Mouse (Mus musculus) forebrain, embryonic 13.5 days (tissue): ENCODE measurements around the gene Aspg. TPM values are rescaled to one million over a fixed set of nuclear protein-coding genes. Genes with fewer than 3 reads are reported as not detected.

Experiments used
- ATAC-seq: fragments of 200-750 bp; cut with Nextera tagmentation; 2 replicates; pipeline ENCODE4 v1.8.0; 2017
- H3K27ac ChIP-seq: fragments of 300-500 bp; sonication (generic); 2 replicates; pipeline ENCODE4 v1.5.1; 2015; ENCODE audit warnings: inconsistent platforms, mild to moderate bottlenecking, moderate library complexity
- H3K27me3 ChIP-seq: fragments of 300-500 bp; sonication (generic); 2 replicates; pipeline ENCODE4 v1.6.1; 2015; ENCODE audit warnings: mild to moderate bottlenecking, inconsistent platforms
- H3K36me3 ChIP-seq: fragments of 300-500 bp; sonication (generic); 2 replicates; pipeline ENCODE4 v1.6.1; 2015; ENCODE audit warnings: mild to moderate bottlenecking, inconsistent platforms; ENCODE audit not compliant: poor library complexity, severe bottlenecking
- H3K4me1 ChIP-seq: fragments of 300-500 bp; sonication (generic); 2 replicates; pipeline ENCODE4 v1.6.1; 2015; ENCODE audit warnings: inconsistent platforms
- H3K4me2 ChIP-seq: fragments of 300-500 bp; sonication (generic); 2 replicates; pipeline ENCODE4 v1.6.1; 2015; ENCODE audit warnings: inconsistent platforms, mild to moderate bottlenecking, moderate library complexity
- H3K4me3 ChIP-seq: fragments of 300-500 bp; sonication (generic); 2 replicates; pipeline ENCODE4 v1.5.1; 2015; ENCODE audit warnings: mild to moderate bottlenecking, inconsistent platforms
- H3K9ac ChIP-seq: fragments of 300-500 bp; sonication (generic); 2 replicates; pipeline ENCODE4 v1.6.1; 2015; ENCODE audit warnings: mild to moderate bottlenecking, inconsistent platforms
- H3K9me3 ChIP-seq: fragments of 300-500 bp; sonication (generic); replicated peaks from 2 replicates; pipeline ENCODE4 v1.6.1; 2016; ENCODE audit warnings: inconsistent platforms
- WGBS: fragments of 180-500 bp; shearing (Covaris S2); methylation state at CpG from one replicate; pipeline ENCODE4 v1.1.7; 2015; 5-methylcytosine and 5-hydroxymethylcytosine counted together
- polyA plus RNA-seq: library from polyadenylated mRNA; unstranded; fragments of >200 nt; fragmentation: Nextera tagmentation; extraction: Ambion mirVana; gene quantifications from 2 replicates; pipeline ENCODE4 v1.2.1, GENCODE M21; 2015

Gene Aspg
- polyA plus RNA-seq, 1 experiment from 2014 or later, result 0.15 TPM

GRCm38 (mm10) chr12:112155218-112156051 is 49.0 kb downstream of the Aspg start:
- ATAC-seq, result no peak
- H3K4me1 ChIP-seq, result peaks cover 78% of the 10 kb centered on the region
- H3K9ac ChIP-seq, result peak overlapping the region; percentile 43; the same call in 1 of the 2 replicates
- WGBS, result 39% methylated on average over 16 of the region's 16 CpGs
- H3K9me3 ChIP-seq, result no peaks in the 10 kb centered on the region
- no peak overlapping the region for H3K4me3 ChIP-seq
- H3K4me2 ChIP-seq, result peak overlapping the region; percentile 28
- H3K27ac ChIP-seq, result peak overlapping the region; percentile 77
- peaks cover 58% of the 10 kb centered on the region for H3K36me3 ChIP-seq
- no peaks in the 10 kb centered on the region for H3K27me3 ChIP-seq

- no peaks in the 10 kb centered on the region for H3K27me3 ChIP-seq
- no peak for ATAC-seq
- H3K9me3 ChIP-seq, result no peaks in the 10 kb centered on the region
- peaks cover 74% of the 10 kb centered on the region for H3K4me1 ChIP-seq
- no peak overlapping the region for H3K4me2 ChIP-seq
- peaks cover 64% of the 10 kb centered on the region for H3K36me3 ChIP-seq
- no peak overlapping the region for H3K4me3 ChIP-seq
- peak overlapping the region; percentile 19; the same call in 1 of the 2 replicates for H3K9ac ChIP-seq
- H3K27ac ChIP-seq, result 0 out of 2 replicates have a peak overlapping the region, but pooled peaks have one; percentile 49
- 39% methylated on average over 6 of the region's 6 CpGs for WGBS
Measured at GRCm38 (mm10) chr12:112156804-112157203, 50.3 kb downstream of the Aspg start.

- no peak for ATAC-seq
- H3K4me3 ChIP-seq, result no peak overlapping the region
- H3K9me3 ChIP-seq, result no peaks in the 10 kb centered on the region
- no peak overlapping the region for H3K27ac ChIP-seq
- no peak overlapping the region for H3K9ac ChIP-seq
- WGBS, result 67% methylated on average over 8 of the region's 8 CpGs
- H3K36me3 ChIP-seq, result peaks cover 66% of the 10 kb centered on the region
- peaks cover 75% of the 10 kb centered on the region for H3K4me1 ChIP-seq
- H3K27me3 ChIP-seq, result no peaks in the 10 kb centered on the region
- H3K4me2 ChIP-seq, result no peak overlapping the region
Measured at GRCm38 (mm10) chr12:112158246-112158645, 51.8 kb downstream of the Aspg start.

- no peak for ATAC-seq
- H3K4me1 ChIP-seq, result peaks cover 75% of the 10 kb centered on the region
- H3K9ac ChIP-seq, result no peak overlapping the region
- no peak overlapping the region for H3K4me3 ChIP-seq
- no peak overlapping the region for H3K27ac ChIP-seq
- peaks cover 71% of the 10 kb centered on the region for H3K36me3 ChIP-seq
- H3K27me3 ChIP-seq, result no peaks in the 10 kb centered on the region
- no peak overlapping the region for H3K4me2 ChIP-seq
- no peaks in the 10 kb centered on the region for H3K9me3 ChIP-seq
Measured at GRCm38 (mm10) chr12:112158784-112159183, 52.3 kb downstream of the Aspg start.

- Histone ChIP-seq H3K36me3 (peaks cover 83% of the 10 kb centered on the region), H3K27me3 (no peaks in the 10 kb centered on the region), H3K9me3 (no peaks in the 10 kb centered on the region), H3K4me3 (no peak overlapping the region), H3K4me2 (no peak overlapping the region), H3K27ac (peak overlapping the region; percentile 80), H3K9ac (peak overlapping the region; percentile 47; the same call in 1 of the 2 replicates), H3K4me1 (peaks cover 63% of the 10 kb centered on the region)
- ATAC-seq, result peak; percentile 52; the same call in 1 of the 2 replicates
- WGBS, result 11% methylated on average over 16 of the region's 16 CpGs
Measured at GRCm38 (mm10) chr12:112163981-112164839, 57.7 kb downstream of the Aspg start.

- 0 out of 2 replicates have a peak, but pooled peaks have one; percentile 21 for ATAC-seq
- 71% methylated on average over 6 of the region's 6 CpGs for WGBS
- Histone ChIP-seq H3K4me3 (no peak overlapping the region), H3K4me1 (peaks cover 69% of the 10 kb centered on the region), H3K27me3 (no peaks in the 10 kb centered on the region), H3K36me3 (peaks cover 83% of the 10 kb centered on the region), H3K9ac (no peak overlapping the region), H3K4me2 (no peak overlapping the region), H3K9me3 (no peaks in the 10 kb centered on the region), H3K27ac (peak overlapping the region; percentile 80)
Measured at GRCm38 (mm10) chr12:112164840-112165219, 58.4 kb downstream of the Aspg start.

- Histone ChIP-seq H3K4me2 (no peak overlapping the region), H3K9ac (peak overlapping the region; percentile 38; the same call in 1 of the 2 replicates), H3K27ac (peak overlapping the region; percentile 91; the same call in 1 of the 2 replicates), H3K4me1 (peaks cover 64% of the 10 kb centered on the region), H3K9me3 (no peaks in the 10 kb centered on the region), H3K4me3 (no peak overlapping the region), H3K27me3 (no peaks in the 10 kb centered on the region), H3K36me3 (peaks cover 67% of the 10 kb centered on the region)
- ATAC-seq, result no peak
- whole genome bisulfite sequencing, result 66% methylated on average over 5 of the region's 5 CpGs
Measured at GRCm38 (mm10) chr12:112169240-112169639, 62.8 kb downstream of the Aspg start.

GRCm38 (mm10) chr12:112170671-112171574 is 64.4 kb downstream of the Aspg start:
- Histone ChIP-seq H3K9me3 (no peaks in the 10 kb centered on the region), H3K9ac (peak overlapping the region; percentile 38), H3K4me2 (peak overlapping the region; percentile 39), H3K4me1 (peaks cover 48% of the 10 kb centered on the region), H3K4me3 (no peak overlapping the region), H3K27me3 (no peaks in the 10 kb centered on the region), H3K36me3 (peaks cover 72% of the 10 kb centered on the region), H3K27ac (peak overlapping the region; percentile 91)
- peak; percentile 38 for ATAC-seq
- WGBS, result 16% methylated on average over 20 of the region's 20 CpGs

- peak overlapping the region; percentile 91 for H3K27ac ChIP-seq
- H3K27me3 ChIP-seq, result no peaks in the 10 kb centered on the region
- H3K9me3 ChIP-seq, result no peaks in the 10 kb centered on the region
- WGBS, result 93% methylated on average over 1 of the region's 1 CpGs
- H3K4me1 ChIP-seq, result peaks cover 48% of the 10 kb centered on the region
- peaks cover 73% of the 10 kb centered on the region for H3K36me3 ChIP-seq
- H3K4me3 ChIP-seq, result no peak overlapping the region
- 0 out of 2 replicates have a peak, but pooled peaks have one; percentile 23 for ATAC-seq
- H3K9ac ChIP-seq, result peak overlapping the region; percentile 38; the same call in 1 of the 2 replicates
- peak overlapping the region; percentile 39; the same call in 1 of the 2 replicates for H3K4me2 ChIP-seq
Measured at GRCm38 (mm10) chr12:112171657-112172056, 65.2 kb downstream of the Aspg start.

- H3K27me3 ChIP-seq, result no peaks in the 10 kb centered on the region
- H3K27ac ChIP-seq, result peak overlapping the region; percentile 91
- no peak overlapping the region for H3K4me2 ChIP-seq
- H3K9ac ChIP-seq, result peak overlapping the region; percentile 6; the same call in 1 of the 2 replicates
- H3K36me3 ChIP-seq, result peaks cover 77% of the 10 kb centered on the region
- no peak overlapping the region for H3K4me3 ChIP-seq
- no peak for ATAC-seq
- H3K9me3 ChIP-seq, result no peaks in the 10 kb centered on the region
- H3K4me1 ChIP-seq, result peaks cover 48% of the 10 kb centered on the region
- 70% methylated on average over 8 of the region's 8 CpGs for WGBS
Measured at GRCm38 (mm10) chr12:112172214-112172613, 65.7 kb downstream of the Aspg start.
